Mouse (Mus musculus): ENCODE data around the gene Snrnp25.

Snrnp25 gene

DNA sequence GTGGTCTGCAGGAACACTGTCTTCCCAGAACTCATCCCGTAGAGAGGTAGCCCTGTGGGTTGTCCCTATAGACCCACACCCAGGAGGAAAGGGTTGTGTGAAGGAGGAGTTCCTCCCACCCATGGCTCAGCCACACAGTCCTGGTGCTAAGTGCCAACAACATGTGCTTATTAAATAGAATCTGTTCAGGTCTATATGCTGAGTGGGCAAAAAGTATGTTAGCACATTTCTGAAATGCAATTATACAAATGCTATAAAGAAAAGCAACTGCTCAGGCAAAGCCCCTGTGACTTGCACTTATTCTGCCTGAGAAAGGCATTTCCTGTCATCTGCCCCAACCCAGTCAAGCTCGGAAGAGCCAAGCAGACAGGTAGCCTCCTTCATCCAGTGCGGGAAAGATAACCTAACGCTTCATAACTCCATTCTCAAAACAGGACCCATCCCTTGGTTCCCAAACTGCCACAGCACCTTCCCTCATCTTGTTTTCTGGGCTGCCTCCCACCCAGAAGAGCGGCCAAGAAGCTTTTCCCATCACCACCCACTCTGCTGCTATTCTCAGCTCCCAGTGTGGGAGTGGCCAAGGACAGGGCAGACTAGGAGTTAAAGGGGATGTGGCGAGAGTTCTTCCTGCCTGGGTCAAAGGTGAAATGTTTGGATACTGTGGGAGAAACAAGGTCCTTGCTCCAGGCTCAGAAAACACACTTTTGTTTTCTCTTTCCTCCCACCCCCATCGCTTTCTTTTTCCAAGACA lies 38.2 kb downstream of the Snrnp25 start:
- no peak for DNase-seq (ENCODE audit: extremely low spot score, low read depth, low spot score)

DNA sequence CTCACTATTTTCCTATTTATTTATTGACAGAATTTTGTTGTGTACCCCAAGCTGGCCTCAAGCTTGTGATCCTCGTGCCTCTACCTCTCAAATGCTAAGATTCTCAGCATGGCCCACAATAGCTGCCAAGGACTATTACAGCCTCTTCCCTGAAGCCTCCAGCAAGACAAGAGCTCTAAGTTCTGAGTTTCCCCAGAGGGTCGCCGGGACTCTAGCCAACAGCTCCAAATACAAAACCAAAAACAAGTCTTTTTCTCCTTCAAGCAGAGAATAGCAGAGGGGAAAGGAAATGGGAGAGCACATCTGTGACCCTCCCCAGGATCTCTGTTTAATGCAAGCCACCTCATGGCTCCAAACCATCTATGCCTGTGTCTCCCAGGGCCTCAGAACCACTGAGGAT lies 38.8 kb downstream of the Snrnp25 start:
- DNase-seq (ENCODE audit: extremely low spot score, low read depth, low spot score), result no peak

DNA sequence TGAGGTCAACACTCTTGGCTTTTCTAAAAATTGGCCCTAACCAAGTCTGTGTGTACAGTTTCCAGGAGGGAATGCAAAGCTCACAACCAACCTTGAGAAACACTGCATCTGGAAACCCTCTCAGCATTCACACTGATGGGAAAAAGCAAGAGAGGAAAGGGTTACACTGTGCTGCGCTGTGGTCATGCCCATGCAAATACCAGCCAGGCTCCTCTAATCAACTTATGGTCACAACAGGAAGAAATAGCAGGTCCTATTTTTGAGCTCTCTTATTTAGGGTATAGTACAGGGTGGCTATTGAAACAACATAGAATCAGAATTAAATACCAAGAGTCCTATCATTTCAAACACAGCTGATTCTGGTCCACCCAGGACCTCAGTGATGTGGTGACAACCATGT lies 39.4 kb downstream of the Snrnp25 start:
- no peak for DNase-seq (ENCODE audit: extremely low spot score, low read depth, low spot score)

DNA sequence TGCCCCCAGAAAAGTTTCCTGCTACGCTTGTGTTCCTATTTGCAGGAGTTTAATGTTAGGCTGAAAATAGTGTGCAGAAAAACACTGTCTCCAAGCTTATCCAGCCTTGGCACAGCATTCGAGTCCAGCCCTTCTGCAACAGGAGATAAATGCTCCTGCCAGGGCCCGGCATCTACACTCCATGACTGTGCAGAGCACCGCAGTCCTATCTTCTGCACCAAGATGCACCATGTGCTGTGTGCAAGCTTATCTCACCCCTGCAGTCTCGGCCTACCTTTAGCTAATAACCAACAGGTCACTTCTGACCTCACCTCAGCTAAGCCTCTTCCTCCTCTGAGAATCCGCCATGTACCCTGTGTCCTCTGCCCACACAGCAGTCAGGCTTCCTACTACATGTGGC lies 40.4 kb downstream of the Snrnp25 start:
- no peak for DNase-seq (ENCODE audit: extremely low spot score, low read depth, low spot score)

DNA sequence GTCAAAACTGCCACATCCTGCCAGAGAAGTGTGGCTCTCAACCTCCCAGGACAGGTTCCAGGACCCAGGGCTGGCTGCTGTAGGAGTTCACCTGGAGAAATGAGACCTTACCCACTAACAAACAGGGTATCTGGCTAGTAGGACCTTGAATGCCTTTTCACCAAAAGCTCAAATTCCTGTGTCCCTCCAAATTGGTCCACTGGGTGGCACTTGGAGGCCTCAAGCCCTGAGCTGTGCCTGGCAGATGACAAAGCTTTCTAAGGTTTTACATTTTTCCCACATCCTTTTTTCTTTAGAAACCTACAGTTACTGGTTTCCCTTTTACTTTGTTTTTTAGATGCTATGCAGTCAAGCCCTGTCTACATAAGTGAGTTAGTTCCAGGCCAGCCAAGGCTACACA lies 41.9 kb downstream of the Snrnp25 start:
- no peak for DNase-seq (ENCODE audit: extremely low spot score, low read depth, low spot score)

DNA sequence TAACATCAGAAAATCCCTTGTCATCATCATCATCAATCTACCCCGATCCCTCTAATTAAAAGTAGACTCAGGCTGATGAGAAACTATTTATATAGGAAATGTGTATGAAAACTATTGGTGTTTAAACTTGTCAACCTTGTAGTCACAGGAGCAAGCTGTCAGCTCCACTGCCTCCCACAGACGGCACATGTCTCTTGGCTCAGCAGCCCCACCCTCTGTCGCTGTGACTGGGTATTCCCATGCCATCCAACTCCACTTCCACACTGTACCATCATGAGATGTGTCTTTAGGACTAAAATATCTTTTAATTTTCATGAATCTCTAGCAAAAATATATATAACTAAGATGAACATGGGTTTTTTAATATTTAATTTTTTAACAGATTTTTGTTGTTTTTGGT lies 43.1 kb downstream of the Snrnp25 start:
- no peak for DNase-seq (ENCODE audit: extremely low spot score, low read depth, low spot score)

DNA sequence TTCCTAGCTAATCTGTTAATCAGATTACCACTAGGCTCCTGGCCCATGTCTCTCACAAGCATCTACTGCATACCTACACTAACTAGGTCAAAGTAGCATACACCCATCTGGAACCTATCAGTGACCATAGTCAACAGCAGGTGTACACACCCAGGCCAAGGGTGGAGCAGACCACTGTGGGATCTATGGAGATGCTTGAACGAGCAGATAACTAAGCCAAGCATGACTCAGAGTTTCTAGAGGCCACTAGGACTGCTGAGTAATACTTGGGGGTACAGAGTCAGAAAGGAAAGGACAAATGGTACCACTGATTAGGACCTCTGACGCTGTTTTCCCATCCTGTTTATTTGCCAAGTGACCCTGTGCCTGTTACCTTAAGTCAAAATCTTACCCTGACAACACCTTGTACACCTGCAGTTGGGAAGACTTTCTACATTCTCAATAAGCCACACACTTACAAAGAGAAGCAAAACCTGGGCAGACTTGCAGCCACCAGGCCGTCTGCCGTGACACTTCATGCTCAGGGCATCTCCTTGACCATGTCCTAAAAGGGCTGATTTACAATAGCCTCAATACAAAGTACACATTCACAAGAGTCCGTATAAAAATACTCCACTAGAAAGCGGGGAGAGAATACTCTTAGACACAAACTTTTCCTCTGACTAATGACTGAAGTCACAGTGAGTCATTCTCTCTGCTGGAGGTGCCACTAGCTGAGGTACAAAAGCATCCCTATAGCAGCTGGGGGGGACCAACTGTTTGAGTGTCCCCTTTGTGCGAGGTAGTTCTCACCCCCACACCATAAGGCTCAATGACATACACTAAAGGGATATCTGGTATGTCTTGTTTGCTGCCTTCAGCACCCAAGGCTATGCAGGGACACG lies 45.9 kb downstream of the Snrnp25 start:
- no peak for DNase-seq (ENCODE audit: extremely low spot score, low read depth, low spot score)

DNA sequence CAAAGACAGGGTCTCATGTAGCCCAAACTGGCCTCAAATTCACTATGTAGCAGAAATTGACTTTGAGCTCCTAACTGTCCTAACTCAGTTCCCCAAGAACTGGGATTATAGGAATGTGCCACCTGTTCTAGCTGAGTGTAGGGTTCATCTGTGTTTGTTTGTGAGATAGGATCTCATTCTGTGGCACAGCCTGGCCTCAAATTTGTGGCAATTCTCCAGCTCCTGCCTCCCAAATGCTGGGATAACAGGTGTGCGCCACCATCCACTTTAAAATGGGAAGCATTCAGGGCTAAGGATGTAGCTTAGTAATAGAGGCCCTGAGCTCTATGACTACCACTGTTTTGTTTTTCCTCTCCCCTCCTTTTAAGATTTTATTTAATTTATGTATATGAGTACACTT lies 47.9 kb downstream of the Snrnp25 start:
- no peak for DNase-seq (ENCODE audit: extremely low spot score, low read depth, low spot score)

DNA sequence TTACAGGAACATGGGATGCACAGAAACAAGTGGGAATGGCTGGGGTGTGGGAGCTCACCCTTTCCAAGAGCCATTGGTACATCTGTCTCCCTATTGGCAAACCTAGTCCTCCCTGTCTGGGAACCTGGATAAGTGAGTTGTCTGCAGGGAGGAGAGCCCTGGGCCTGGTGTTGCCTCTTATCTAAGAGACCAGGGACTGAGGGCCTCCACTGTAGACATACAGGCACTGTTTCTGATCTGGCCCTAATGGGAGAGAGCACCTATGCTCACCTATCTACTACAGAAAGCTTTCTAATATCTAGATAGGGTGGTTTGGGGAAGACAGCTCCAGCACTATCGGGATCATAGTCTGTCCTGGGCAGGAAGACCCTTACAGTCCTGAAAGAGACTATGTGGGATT lies 50.9 kb downstream of the Snrnp25 start:
- no peak for DNase-seq (ENCODE audit: extremely low spot score, low read depth, low spot score)

DNA sequence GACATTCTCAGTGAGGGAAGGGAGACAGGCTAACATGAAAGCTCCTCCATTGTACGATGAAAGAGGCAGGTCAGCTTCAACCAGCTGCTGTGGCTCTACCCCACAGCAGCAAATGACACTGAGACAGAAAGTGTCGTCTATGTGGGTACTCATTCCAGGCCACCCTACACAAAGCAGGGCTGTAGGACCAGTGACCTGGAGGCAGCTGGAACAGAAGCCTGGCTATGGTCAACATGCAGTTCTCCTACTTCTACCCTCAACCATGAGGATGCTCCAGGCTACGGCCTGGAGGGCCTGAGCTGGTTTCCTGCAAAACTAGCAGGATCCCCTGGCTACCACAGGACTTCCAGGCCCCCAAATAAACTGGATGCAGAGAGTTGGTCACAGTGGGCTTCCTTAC lies 51.4 kb downstream of the Snrnp25 start:
- no peak for DNase-seq (ENCODE audit: extremely low spot score, low read depth, low spot score)
